8 mouse cellular contexts compared by ENCODE assay signal in genomic region chr10:81496969-81497368, GRCm38 (mm10). TPM values are rescaled to one million over a fixed set of nuclear protein-coding genes. Genes with fewer than 3 reads are reported as not detected.
A peak's percentile ranks its signal among the peaks of the same experiment; 100 is the strongest.
DNase-seq lines count a peak whose midpoint lies in the region; ATAC-seq and TF ChIP-seq lines count a peak whose summit lies in the region.

No protein-coding gene starts in this region.

- no peak for DNase-seq in heart, embryonic 10.5 days (ENCODE audit: low spot score)
- no peak for DNase-seq in heart, postnatal 10 days
- DNase-seq in left cerebral cortex, postnatal 25 days (ENCODE audit: low spot score in 2 of 2): no peak
- no peak for DNase-seq in right cerebral cortex, postnatal 10 days (ENCODE audit: low spot score in 2 of 2)

- H3K4me2 ChIP-seq in forebrain, embryonic 16.5 days (ENCODE audit: low read length): peak overlapping the region; percentile 65
- peak overlapping the region; percentile 71 for H3K4me2 ChIP-seq in liver, embryonic 16.5 days (ENCODE audit: low read depth, low read length)

- H3K9me3 ChIP-seq in heart, embryonic 10.5 days: no peaks in the 10 kb centered on the region
- no peaks in the 10 kb centered on the region for H3K9me3 ChIP-seq in ES-Bruce4 (replicated peaks; ENCODE audit: control insufficient read depth, insufficient read depth, low read length, poor library complexity, severe bottlenecking)
- no peaks in the 10 kb centered on the region for H3K9me3 ChIP-seq in forebrain, embryonic 16.5 days (ENCODE audit: control insufficient read depth, low read length)
- no peaks in the 10 kb centered on the region for H3K9me3 ChIP-seq in liver, embryonic 16.5 days (replicated peaks; ENCODE audit: control insufficient read depth, low read length)

- WGBS in heart, embryonic 10.5 days: 34% methylated on average over 4 of the region's 4 CpGs
- 37% methylated on average over 4 of the region's 4 CpGs for WGBS in forebrain, embryonic 16.5 days
- WGBS in liver, embryonic 16.5 days (ENCODE audit: insufficient replicate concordance): 8% methylated on average over 4 of the region's 4 CpGs

- H3K27ac ChIP-seq in heart, embryonic 10.5 days: peak overlapping the region; percentile 88
- no peak overlapping the region for H3K27ac ChIP-seq in ES-Bruce4 (ENCODE audit: insufficient read depth, low read length)
- H3K27ac ChIP-seq in forebrain, embryonic 16.5 days (ENCODE audit: low read length): peak overlapping the region; percentile 71
- H3K27ac ChIP-seq in liver, embryonic 16.5 days (ENCODE audit: low read length): peak overlapping the region; percentile 72

- no peak for TF ChIP-seq POLR2A in ES-Bruce4 (IDR thresholded peaks at IDR 0.05; ENCODE audit: insufficient read depth, low read length)

- H3K36me3 ChIP-seq in heart, embryonic 10.5 days: peaks cover 18% of the 10 kb centered on the region
- H3K36me3 ChIP-seq in ES-Bruce4 (ENCODE audit: control insufficient read depth, insufficient read depth, low read length, poor library complexity, severe bottlenecking): peaks cover 1% of the 10 kb centered on the region; the same call in 1 of the 2 replicates
- 0 out of 2 replicates have a peak, but pooled peaks cover 3% of the 10 kb centered on the region for H3K36me3 ChIP-seq in forebrain, embryonic 16.5 days (ENCODE audit: control insufficient read depth, insufficient read depth)
- peaks cover 9% of the 10 kb centered on the region for H3K36me3 ChIP-seq in liver, embryonic 16.5 days (ENCODE audit: control insufficient read depth, insufficient read depth)

- no peak for TF ChIP-seq EP300 in ES-Bruce4 (IDR thresholded peaks at IDR 0.05; ENCODE audit: insufficient read depth, low read depth, low read length)

- H3K27me3 ChIP-seq in heart, embryonic 10.5 days (ENCODE audit: insufficient read depth, poor library complexity, severe bottlenecking): no peaks in the 10 kb centered on the region
- no peaks in the 10 kb centered on the region for H3K27me3 ChIP-seq in ES-Bruce4 (ENCODE audit: control insufficient read depth, insufficient read depth, low read length, poor library complexity, severe bottlenecking)
- no peaks in the 10 kb centered on the region for H3K27me3 ChIP-seq in forebrain, embryonic 16.5 days (replicated peaks; ENCODE audit: control insufficient read depth, insufficient read depth, low read length)
- no peaks in the 10 kb centered on the region for H3K27me3 ChIP-seq in liver, embryonic 16.5 days (ENCODE audit: control insufficient read depth, insufficient read depth, low read depth, low read length)

- peak overlapping the region; percentile 69 for H3K4me3 ChIP-seq in heart, embryonic 10.5 days
- H3K4me3 ChIP-seq in ES-Bruce4 (ENCODE audit: low read depth, low read length): no peak overlapping the region
- peak overlapping the region; percentile 75 for H3K4me3 ChIP-seq in forebrain, embryonic 16.5 days (replicated peaks; ENCODE audit: low read length)
- H3K4me3 ChIP-seq in liver, embryonic 16.5 days (ENCODE audit: low read depth, low read length): peak overlapping the region; percentile 83

- H3K9ac ChIP-seq in ES-Bruce4 (ENCODE audit: low read depth, poor library complexity, severe bottlenecking): 0 out of 2 replicates have a peak overlapping the region, but pooled peaks have one; percentile 19
- peak overlapping the region; percentile 49 for H3K9ac ChIP-seq in forebrain, embryonic 16.5 days (replicated peaks; ENCODE audit: low read depth, low read length)
- H3K9ac ChIP-seq in liver, embryonic 16.5 days (ENCODE audit: low read depth, low read length): peak overlapping the region; percentile 49

- no peak for TF ChIP-seq CTCF in ES-Bruce4 (IDR thresholded peaks at IDR 0.05; ENCODE audit: low read depth, low read length)

- ATAC-seq in forebrain, embryonic 16.5 days: no peak
- no peak for ATAC-seq in liver, embryonic 16.5 days (ENCODE audit: low read depth)
- ATAC-seq in frontal cortex, adult (ENCODE audit: low TSS enrichment): no peak

- H3K4me1 ChIP-seq in heart, embryonic 10.5 days: peaks cover 40% of the 10 kb centered on the region
- H3K4me1 ChIP-seq in ES-Bruce4 (ENCODE audit: control insufficient read depth, insufficient read depth, low read length): peaks cover 3% of the 10 kb centered on the region
- peaks cover 19% of the 10 kb centered on the region for H3K4me1 ChIP-seq in forebrain, embryonic 16.5 days (replicated peaks; ENCODE audit: control insufficient read depth, insufficient read depth, low read length)
- peaks cover 50% of the 10 kb centered on the region for H3K4me1 ChIP-seq in liver, embryonic 16.5 days (ENCODE audit: control insufficient read depth, low read depth, low read length)

- intact Hi-C loops in heart, postnatal 10 days (cut with DNase I): no loop called here
- intact Hi-C loops in left cerebral cortex, postnatal 25 days (cut with DNase I): no loop called here

RNA-seq across cellular contexts. Expression of gene Ncln, which starts 0.8 kb away (rescaled TPM):
- 75.3 and 86.1 TPM in 2 replicates for polyA plus RNA-seq in heart, embryonic 10.5 days (2016; fragmentation: Nextera tagmentation; extraction: Ambion mirVana)
- 10 to 100 TPM; 64.0 to 65.0 TPM for total RNA-seq in heart, postnatal 10 days (2021)
- polyA plus RNA-seq in ES-Bruce4 (2011; ENCODE audit: insufficient read depth, insufficient read length, low read depth, missing spikeins): 37.2 and 41.6 TPM in 2 replicates
- 70.4 and 80.9 TPM in 2 replicates for polyA plus RNA-seq in forebrain, embryonic 16.5 days (2015; fragmentation: Nextera tagmentation; extraction: Ambion mirVana)
- 39.3 and 47.1 TPM in 2 replicates for polyA plus RNA-seq in liver, embryonic 16.5 days (2015; fragmentation: Nextera tagmentation; extraction: Ambion mirVana)
- 10 to 100 TPM; 76.4 to 77.0 TPM for total RNA-seq in left cerebral cortex, postnatal 25 days (2021)

RNA-seq across cellular contexts. Expression of gene S1pr4, which starts 3.0 kb away (rescaled TPM):
- 0.46 and 0.83 TPM in 2 replicates for polyA plus RNA-seq in heart, embryonic 10.5 days (2016; fragmentation: Nextera tagmentation; extraction: Ambion mirVana)
- total RNA-seq in heart, postnatal 10 days (2021): under 1 TPM; 0.86 to 0.87 TPM
- polyA plus RNA-seq in ES-Bruce4 (2011; ENCODE audit: insufficient read depth, insufficient read length, low read depth, missing spikeins): 0.49 and 0.93 TPM in 2 replicates
- polyA plus RNA-seq in forebrain, embryonic 16.5 days (2015; fragmentation: Nextera tagmentation; extraction: Ambion mirVana): 0.40 and 0.53 TPM in 2 replicates
- 4.8 and 5.3 TPM in 2 replicates for polyA plus RNA-seq in liver, embryonic 16.5 days (2015; fragmentation: Nextera tagmentation; extraction: Ambion mirVana)
- total RNA-seq in left cerebral cortex, postnatal 25 days (2021): under 1 TPM; 0.53 to 0.73 TPM

RNA-seq across cellular contexts. Expression of gene Celf5, which starts 14.5 kb away (rescaled TPM):
- polyA plus RNA-seq in heart, embryonic 10.5 days (2016; fragmentation: Nextera tagmentation; extraction: Ambion mirVana): 0.10 and 0.18 TPM in 2 replicates
- under 1 TPM; 0.32 to 0.48 TPM for total RNA-seq in heart, postnatal 10 days (2021)
- 27.5 and 30.5 TPM in 2 replicates for polyA plus RNA-seq in ES-Bruce4 (2011; ENCODE audit: insufficient read depth, insufficient read length, low read depth, missing spikeins)
- 75.3 and 93.0 TPM in 2 replicates for polyA plus RNA-seq in forebrain, embryonic 16.5 days (2015; fragmentation: Nextera tagmentation; extraction: Ambion mirVana)
- 0.05 TPM in 1 of 2 replicates, not detected in the other for polyA plus RNA-seq in liver, embryonic 16.5 days (2015; fragmentation: Nextera tagmentation; extraction: Ambion mirVana)
- 100 to 1,000 TPM; 285 to 286 TPM for total RNA-seq in left cerebral cortex, postnatal 25 days (2021)

RNA-seq across cellular contexts. Expression of gene Gna15, which starts 27.1 kb away (rescaled TPM):
- polyA plus RNA-seq in heart, embryonic 10.5 days (2016; fragmentation: Nextera tagmentation; extraction: Ambion mirVana): 2.8 and 4.8 TPM in 2 replicates
- total RNA-seq in heart, postnatal 10 days (2021): under 1 TPM; 0.60 to 0.74 TPM
- 11.2 and 11.6 TPM in 2 replicates for polyA plus RNA-seq in ES-Bruce4 (2011; ENCODE audit: insufficient read depth, insufficient read length, low read depth, missing spikeins)
- polyA plus RNA-seq in forebrain, embryonic 16.5 days (2015; fragmentation: Nextera tagmentation; extraction: Ambion mirVana): 0.42 and 0.76 TPM in 2 replicates
- polyA plus RNA-seq in liver, embryonic 16.5 days (2015; fragmentation: Nextera tagmentation; extraction: Ambion mirVana): 4.3 and 4.4 TPM in 2 replicates
- 1 to 10 TPM; 2.0 to 3.1 TPM for total RNA-seq in left cerebral cortex, postnatal 25 days (2021)

RNA-seq across cellular contexts. Expression of gene Nfic, which starts 41.5 kb away (rescaled TPM):
- 23.0 and 24.3 TPM in 2 replicates for polyA plus RNA-seq in heart, embryonic 10.5 days (2016; fragmentation: Nextera tagmentation; extraction: Ambion mirVana)
- 100 to 1,000 TPM; 139 to 163 TPM for total RNA-seq in heart, postnatal 10 days (2021)
- polyA plus RNA-seq in ES-Bruce4 (2011; ENCODE audit: insufficient read depth, insufficient read length, low read depth, missing spikeins): 6.1 and 7.2 TPM in 2 replicates
- polyA plus RNA-seq in forebrain, embryonic 16.5 days (2015; fragmentation: Nextera tagmentation; extraction: Ambion mirVana): 25.4 and 27.0 TPM in 2 replicates
- polyA plus RNA-seq in liver, embryonic 16.5 days (2015; fragmentation: Nextera tagmentation; extraction: Ambion mirVana): 10.2 and 12.0 TPM in 2 replicates
- total RNA-seq in left cerebral cortex, postnatal 25 days (2021): 10 to 100 TPM; 81.1 to 87.3 TPM

Comparison
In these comparisons a context has a peak if more than half of its experiments do, and no peak if none do; other contexts are left out.
1. RNA of gene Celf5, which starts 14.5 kb away (polyA plus RNA-seq): 75.3 to 93.0 TPM in forebrain, embryonic 16.5 days and 27.5 to 30.5 TPM in ES-Bruce4; 0.10 to 0.18 TPM in heart, embryonic 10.5 days and 0.05 TPM in liver, embryonic 16.5 days; every median in the first group is over 10 times any median in the second.
2. Peak in every context shown above with its lines, with median percentiles within 50 percentile points of each other: H3K9ac ChIP-seq.